Mouse (Mus musculus) lung, embryonic 15.5 days (tissue): ENCODE measurements at regions not wholly inside any gene's neighbourhood (a gene's known extent, or its start where the extent isn't known, plus 50 kb on each side); places are given as distances from the start of the nearest gene placed in this dataset.

Experiments used
- ATAC-seq: fragments of 200-750 bp; cut with Nextera tagmentation; 2 replicates; pipeline ENCODE4 v1.8.0; 2017; ENCODE audit warnings: moderate number of reproducible peaks, borderline replicate concordance; ENCODE audit not compliant: low FRiP score, low TSS enrichment; ENCODE audit errors: extremely low read depth
- H3K27ac ChIP-seq: fragments of 300-500 bp; sonication (generic); 2 replicates; pipeline ENCODE4 v1.5.1; 2015; ENCODE audit warnings: moderate library complexity, mild to moderate bottlenecking, inconsistent platforms
- H3K27me3 ChIP-seq: fragments of 300-500 bp; sonication (generic); 2 replicates; pipeline ENCODE4 v1.6.1; 2015; ENCODE audit warnings: inconsistent platforms
- H3K36me3 ChIP-seq: fragments of 300-500 bp; sonication (generic); 2 replicates; pipeline ENCODE4 v1.6.1; 2015; ENCODE audit warnings: inconsistent platforms
- H3K4me1 ChIP-seq: fragments of 300-500 bp; sonication (generic); 2 replicates; pipeline ENCODE4 v1.6.1; 2015; ENCODE audit warnings: inconsistent platforms
- H3K4me2 ChIP-seq: fragments of 300-500 bp; sonication (generic); 2 replicates; pipeline ENCODE4 v1.6.1; 2015; ENCODE audit warnings: inconsistent platforms, mild to moderate bottlenecking, moderate library complexity
- H3K4me3 ChIP-seq: fragments of 300-500 bp; sonication (generic); 2 replicates; pipeline ENCODE4 v1.5.1; 2015; ENCODE audit warnings: mild to moderate bottlenecking, inconsistent platforms
- H3K9ac ChIP-seq: fragments of 300-500 bp; sonication (generic); 2 replicates; pipeline ENCODE4 v1.6.1; 2015; ENCODE audit warnings: inconsistent platforms
- H3K9me3 ChIP-seq: fragments of 300-500 bp; sonication (generic); 2 replicates; pipeline ENCODE4 v1.6.1; 2016; ENCODE audit warnings: inconsistent platforms
- WGBS: fragments of 180-500 bp; shearing (Covaris S2); methylation state at CpG from one replicate; pipeline ENCODE4 v1.1.7; 2015; 5-methylcytosine and 5-hydroxymethylcytosine counted together

DNA sequence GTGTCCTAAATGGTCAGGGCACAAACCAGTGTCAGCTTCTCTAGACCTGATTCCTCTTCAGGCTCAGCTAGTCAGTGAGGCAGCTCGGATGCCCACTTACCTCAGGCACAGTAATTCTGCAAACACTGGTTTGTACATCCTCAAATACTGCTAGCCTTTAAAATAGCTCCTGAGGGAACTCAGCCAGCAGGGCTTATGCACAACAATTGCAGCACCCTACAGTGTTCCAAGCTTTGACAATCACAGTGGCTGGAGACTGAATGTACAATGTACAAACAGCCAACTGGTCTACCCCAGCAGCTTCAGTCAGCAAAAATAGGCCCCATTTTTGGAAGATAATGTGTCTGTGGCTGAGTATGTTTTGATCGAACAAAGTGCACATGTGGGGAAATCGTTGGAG lies 129.6 kb downstream of the Rap2a start:
- Histone ChIP-seq H3K9me3 (no peaks in the 10 kb centered on the region), H3K4me3 (no peak overlapping the region), H3K36me3 (no peaks in the 10 kb centered on the region), H3K9ac (no peak overlapping the region), H3K27ac (no peak overlapping the region), H3K4me2 (no peak overlapping the region), H3K4me1 (no peaks in the 10 kb centered on the region), H3K27me3 (no peaks in the 10 kb centered on the region)
- ATAC-seq = no peak
- WGBS = 78% methylated on average over 3 of the region's 3 CpGs

DNA sequence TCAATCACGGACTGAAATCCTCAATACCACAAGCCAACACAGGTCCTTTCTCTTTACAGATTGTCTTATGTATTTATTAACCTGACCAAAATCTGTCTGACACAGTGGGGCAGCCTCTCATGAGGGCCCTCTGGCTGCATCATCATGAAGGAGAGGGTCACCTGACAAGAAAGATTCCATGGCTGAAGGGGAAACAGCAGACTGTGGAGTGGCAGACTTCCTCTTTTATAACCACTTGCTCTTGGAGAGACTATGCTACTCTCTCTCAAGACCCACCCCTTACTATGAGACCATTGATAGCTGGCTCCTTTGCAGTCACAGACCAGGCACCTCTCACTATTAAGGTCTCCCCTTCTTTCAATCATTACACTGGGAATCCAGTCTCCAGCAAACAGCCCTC lies 133.1 kb downstream of the Rap2a start:
- no peak overlapping the region for H3K4me2 ChIP-seq
- no peak for ATAC-seq
- WGBS = 93% methylated on average over 1 of the region's 1 CpGs

DNA sequence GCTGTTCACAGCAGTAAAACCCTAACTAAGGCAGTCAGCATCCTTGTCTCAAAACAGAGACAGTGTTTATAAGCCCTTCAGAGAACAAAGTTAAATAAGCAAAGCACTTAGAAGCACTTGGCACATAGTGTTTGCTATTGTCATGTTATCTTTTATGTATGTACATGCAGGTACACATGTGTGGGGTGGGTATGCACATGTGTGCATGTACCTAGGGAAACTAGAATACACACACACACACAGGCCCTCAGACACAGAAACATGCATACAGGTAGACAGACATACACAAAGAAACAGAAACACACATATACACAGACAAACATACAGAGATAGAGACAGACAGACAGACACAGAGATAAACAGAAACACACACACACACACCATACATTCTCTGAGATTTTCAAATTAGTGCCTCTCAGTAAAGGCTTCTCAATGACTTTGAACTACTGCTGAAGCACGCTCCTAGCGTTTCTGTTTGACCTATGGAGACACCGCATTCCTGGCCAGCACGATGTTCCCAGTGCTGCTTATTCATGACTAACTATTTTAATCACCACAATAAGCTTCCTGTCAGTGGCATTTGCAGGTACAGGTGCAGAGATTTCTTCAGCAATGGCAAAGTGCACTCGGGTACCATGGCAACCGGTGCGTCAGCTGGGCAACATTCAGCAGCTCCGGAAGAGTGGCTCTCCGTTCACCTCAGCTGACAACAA lies 148.1 kb downstream of the Rap2a start:
- Histone ChIP-seq H3K9me3 (no peaks in the 10 kb centered on the region), H3K36me3 (no peaks in the 10 kb centered on the region), H3K4me3 (no peak overlapping the region), H3K27me3 (no peaks in the 10 kb centered on the region), H3K27ac (no peak overlapping the region), H3K4me2 (no peak overlapping the region), H3K4me1 (no peaks in the 10 kb centered on the region), H3K9ac (no peak overlapping the region)
- 54% methylated on average over 9 of the region's 9 CpGs for WGBS
- no peak for ATAC-seq

More for the DNA sequence above, 133.1 kb downstream of the Rap2a start:
- Histone ChIP-seq H3K9ac (no peak overlapping the region), H3K4me1 (no peaks in the 10 kb centered on the region), H3K9me3 (no peaks in the 10 kb centered on the region), H3K27ac (no peak overlapping the region), H3K27me3 (no peaks in the 10 kb centered on the region), H3K36me3 (no peaks in the 10 kb centered on the region), H3K4me3 (no peak overlapping the region)

DNA sequence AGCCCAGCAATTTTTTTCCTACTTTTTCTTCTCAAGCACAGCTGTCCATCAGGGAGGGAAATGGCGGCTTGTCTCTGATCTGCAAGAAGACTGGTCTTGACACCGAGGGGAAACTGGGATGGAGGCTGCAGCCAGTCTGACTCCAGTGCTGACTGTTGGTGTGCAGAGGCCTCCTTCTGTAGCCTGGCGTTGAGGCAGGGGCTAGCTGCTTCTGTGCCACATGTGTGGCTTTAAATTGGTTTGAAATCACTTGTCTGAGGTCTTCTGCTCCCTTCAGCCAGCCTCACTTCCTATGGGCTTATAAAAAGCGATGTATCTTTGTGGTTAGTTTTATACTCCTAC lies 148.7 kb downstream of the Rap2a start:
- no peaks in the 10 kb centered on the region for H3K4me1 ChIP-seq
- 65% methylated on average over 4 of the region's 4 CpGs for WGBS
- no peaks in the 10 kb centered on the region for H3K36me3 ChIP-seq
- no peak overlapping the region for H3K9ac ChIP-seq
- no peaks in the 10 kb centered on the region for H3K9me3 ChIP-seq
- no peak overlapping the region for H3K4me2 ChIP-seq
- no peak overlapping the region for H3K4me3 ChIP-seq
- ATAC-seq = no peak
- no peaks in the 10 kb centered on the region for H3K27me3 ChIP-seq
- H3K27ac ChIP-seq = no peak overlapping the region

DNA sequence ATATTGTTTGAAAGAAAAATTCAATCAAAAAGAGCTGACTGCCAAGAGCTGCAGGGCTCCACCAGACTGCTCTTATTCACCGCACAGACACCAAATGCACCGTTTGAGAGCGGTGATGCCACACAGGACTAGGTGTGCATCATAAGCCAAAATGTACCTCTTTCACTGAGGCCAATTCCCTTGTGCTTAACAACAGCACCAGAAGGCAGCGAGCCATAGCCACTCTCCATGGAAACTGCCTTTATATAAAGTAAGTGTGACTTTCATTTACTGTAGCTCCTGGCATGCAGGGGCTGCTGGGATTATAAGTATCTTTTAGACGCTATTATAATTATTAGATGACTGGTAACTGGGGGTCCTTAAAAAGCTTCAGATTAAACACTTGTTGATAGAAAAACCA lies 154.5 kb downstream of the Rap2a start:
- no peak for ATAC-seq
- Histone ChIP-seq H3K27me3 (no peaks in the 10 kb centered on the region), H3K9ac (no peak overlapping the region), H3K4me2 (no peak overlapping the region), H3K9me3 (no peaks in the 10 kb centered on the region), H3K4me1 (0 out of 2 replicates have a peak, but pooled peaks cover 7% of the 10 kb centered on the region), H3K36me3 (no peaks in the 10 kb centered on the region), H3K4me3 (no peak overlapping the region), H3K27ac (no peak overlapping the region)
- 90% methylated on average over 5 of the region's 5 CpGs for WGBS

DNA sequence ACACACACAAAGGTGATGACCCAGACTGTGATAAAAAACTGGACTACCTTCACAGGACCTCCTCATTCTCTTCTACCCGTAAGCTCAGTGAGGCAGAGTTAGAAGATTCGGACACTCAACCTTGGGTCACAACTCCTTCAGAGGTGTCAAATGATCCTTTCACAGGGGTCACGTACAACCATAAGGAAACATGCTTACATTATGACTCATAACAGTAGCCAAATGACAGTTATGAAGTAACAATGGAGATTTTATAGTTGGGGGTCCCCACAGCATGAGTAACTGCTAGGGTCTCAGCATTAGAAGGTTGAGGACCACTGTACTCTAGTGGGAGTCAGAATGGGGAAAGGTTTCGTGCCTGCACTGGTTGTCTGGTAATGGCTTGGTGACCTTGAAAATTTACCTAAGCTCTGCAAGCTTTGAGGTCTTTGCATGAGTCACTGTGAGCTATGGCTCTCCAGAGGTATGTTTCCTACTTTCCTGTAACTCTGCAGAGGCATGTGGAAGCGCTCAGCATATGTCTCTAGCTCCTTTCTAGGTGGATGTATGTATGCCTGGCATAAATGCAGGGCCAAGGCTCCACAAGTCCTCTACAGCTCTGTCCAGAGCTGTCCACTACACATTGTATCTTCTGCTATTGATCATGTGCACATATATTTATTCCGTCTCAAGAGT lies 158.6 kb downstream of the Rap2a start:
- Histone ChIP-seq H3K27me3 (no peaks in the 10 kb centered on the region), H3K27ac (no peak overlapping the region), H3K4me1 (0 out of 2 replicates have a peak, but pooled peaks cover 7% of the 10 kb centered on the region), H3K4me2 (no peak overlapping the region), H3K9me3 (no peaks in the 10 kb centered on the region), H3K9ac (no peak overlapping the region), H3K4me3 (no peak overlapping the region), H3K36me3 (no peaks in the 10 kb centered on the region)
- WGBS = 87% methylated on average over 6 of the region's 6 CpGs
- no peak for ATAC-seq

DNA sequence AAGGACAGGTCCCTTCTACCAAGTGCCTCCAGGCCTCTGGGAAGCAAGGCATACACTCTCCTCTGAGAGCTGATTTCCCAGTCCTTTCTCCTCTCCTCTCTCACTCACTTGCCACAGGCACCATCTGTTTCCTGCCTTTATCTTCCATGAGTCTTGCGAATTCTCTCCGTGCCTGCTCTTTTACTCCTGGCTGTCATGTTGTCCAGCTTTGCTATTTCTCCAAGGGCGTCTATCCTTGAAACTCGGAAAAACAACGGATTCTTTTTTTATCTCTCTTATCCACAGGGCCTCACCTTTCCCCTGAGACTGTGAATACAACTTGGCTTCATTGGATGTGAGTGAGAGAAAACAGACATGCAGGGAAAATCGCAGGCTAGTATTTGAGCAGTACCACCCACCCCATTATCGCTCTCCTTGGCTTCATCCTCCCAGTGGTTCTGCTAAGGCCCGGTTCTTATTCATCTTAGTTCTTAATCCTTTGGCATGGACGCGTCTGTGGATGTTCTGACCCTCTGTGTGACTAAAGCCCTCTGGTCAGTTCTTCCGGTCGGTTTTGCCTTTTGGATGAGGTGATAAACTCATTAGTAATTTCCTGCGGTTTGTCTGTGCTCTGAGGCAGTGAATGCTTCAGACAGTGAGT lies 159.4 kb downstream of the Rap2a start:
- peak; percentile 27; the same call in 1 of the 2 replicates for ATAC-seq
- Histone ChIP-seq H3K4me1 (0 out of 2 replicates have a peak, but pooled peaks cover 7% of the 10 kb centered on the region), H3K4me3 (no peak overlapping the region), H3K9me3 (no peaks in the 10 kb centered on the region), H3K27ac (no peak overlapping the region), H3K27me3 (no peaks in the 10 kb centered on the region), H3K36me3 (no peaks in the 10 kb centered on the region), H3K4me2 (no peak overlapping the region), H3K9ac (no peak overlapping the region)
- WGBS = 36% methylated on average over 13 of the region's 13 CpGs

DNA sequence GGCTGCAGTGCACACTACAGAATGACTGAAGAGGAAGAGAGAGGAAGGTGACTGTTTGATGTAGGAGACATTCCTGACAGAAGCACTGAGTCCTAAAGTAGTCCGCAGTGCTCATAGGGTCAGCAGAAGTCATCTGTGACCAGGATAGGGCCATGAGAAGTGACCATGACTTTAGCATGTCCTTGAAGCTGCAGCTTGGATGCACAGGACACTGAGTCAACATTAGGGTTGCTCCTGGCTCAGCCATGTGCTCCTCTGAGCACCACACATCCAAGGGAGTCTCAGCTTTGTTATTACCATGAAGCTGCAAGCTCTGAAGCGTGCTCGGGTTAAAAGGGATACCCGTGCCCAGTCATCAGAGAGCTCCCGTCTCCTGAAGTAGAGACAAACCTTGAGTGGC lies 164.3 kb downstream of the Rap2a start:
- Histone ChIP-seq H3K27me3 (no peaks in the 10 kb centered on the region), H3K4me3 (no peak overlapping the region)
- WGBS = 88% methylated on average over 5 of the region's 5 CpGs

DNA sequence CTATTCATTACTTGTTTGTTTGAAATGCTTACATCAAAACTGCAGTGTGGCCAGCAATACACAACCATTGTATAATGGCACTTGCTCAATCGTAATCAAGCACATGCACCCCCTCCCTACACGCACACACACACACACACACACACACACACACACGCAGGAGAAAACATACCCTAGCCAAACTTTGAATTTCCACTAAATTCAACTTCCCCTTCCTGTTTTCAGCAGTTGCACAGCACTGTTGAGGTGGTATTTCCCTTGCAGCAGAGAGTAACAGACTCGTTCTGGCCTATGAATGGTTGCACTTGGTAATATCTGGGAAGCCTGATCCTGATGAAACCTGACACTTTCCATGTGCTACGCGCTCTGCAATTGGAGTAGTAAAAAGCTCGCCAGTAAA lies 173.8 kb downstream of the Rap2a start:
- WGBS = 79% methylated on average over 7 of the region's 7 CpGs

More for the DNA sequence above, 164.3 kb downstream of the Rap2a start:
- no peak overlapping the region for H3K4me2 ChIP-seq
- no peak overlapping the region for H3K9ac ChIP-seq
- H3K9me3 ChIP-seq = no peaks in the 10 kb centered on the region
- H3K36me3 ChIP-seq = no peaks in the 10 kb centered on the region
- ATAC-seq = no peak
- no peaks in the 10 kb centered on the region for H3K4me1 ChIP-seq
- H3K27ac ChIP-seq = no peak overlapping the region

DNA sequence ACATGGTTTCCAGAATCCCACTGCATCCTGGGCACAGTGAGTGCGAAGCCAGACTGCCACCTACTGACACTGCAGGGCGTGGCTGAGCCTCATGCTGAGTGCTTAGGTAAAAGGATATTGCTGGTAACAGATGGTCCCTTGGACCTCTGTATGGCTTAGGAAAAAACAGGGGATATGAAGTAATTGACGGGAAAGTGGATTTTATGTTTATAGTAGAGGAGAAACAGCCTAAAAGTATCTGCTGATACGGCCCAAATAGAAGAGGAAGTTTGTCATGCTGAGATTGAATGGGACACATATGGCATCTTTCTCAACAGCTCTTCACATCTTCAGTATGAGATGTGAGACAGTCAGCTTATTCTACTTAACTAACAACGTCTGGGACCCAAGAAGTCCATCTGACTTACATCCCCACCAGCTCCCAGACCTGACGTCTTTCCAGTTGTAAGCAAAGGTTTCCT lies 182.1 kb downstream of the Rap2a start:
- 37% methylated on average over 6 of the region's 6 CpGs for WGBS
- H3K4me2 ChIP-seq = no peak overlapping the region
- no peaks in the 10 kb centered on the region for H3K36me3 ChIP-seq
- no peaks in the 10 kb centered on the region for H3K27me3 ChIP-seq
- H3K9me3 ChIP-seq = no peaks in the 10 kb centered on the region
- H3K9ac ChIP-seq = no peak overlapping the region
- H3K4me3 ChIP-seq = no peak overlapping the region
- peaks cover 21% of the 10 kb centered on the region for H3K4me1 ChIP-seq
- H3K27ac ChIP-seq = peak overlapping the region; percentile 82
- ATAC-seq = peak; percentile 92

More for the DNA sequence above, 173.8 kb downstream of the Rap2a start:
- Histone ChIP-seq H3K9ac (no peak overlapping the region), H3K36me3 (no peaks in the 10 kb centered on the region), H3K4me2 (no peak overlapping the region), H3K9me3 (no peaks in the 10 kb centered on the region), H3K4me1 (no peaks in the 10 kb centered on the region), H3K27ac (no peak overlapping the region), H3K4me3 (no peak overlapping the region), H3K27me3 (no peaks in the 10 kb centered on the region)
- no peak for ATAC-seq

DNA sequence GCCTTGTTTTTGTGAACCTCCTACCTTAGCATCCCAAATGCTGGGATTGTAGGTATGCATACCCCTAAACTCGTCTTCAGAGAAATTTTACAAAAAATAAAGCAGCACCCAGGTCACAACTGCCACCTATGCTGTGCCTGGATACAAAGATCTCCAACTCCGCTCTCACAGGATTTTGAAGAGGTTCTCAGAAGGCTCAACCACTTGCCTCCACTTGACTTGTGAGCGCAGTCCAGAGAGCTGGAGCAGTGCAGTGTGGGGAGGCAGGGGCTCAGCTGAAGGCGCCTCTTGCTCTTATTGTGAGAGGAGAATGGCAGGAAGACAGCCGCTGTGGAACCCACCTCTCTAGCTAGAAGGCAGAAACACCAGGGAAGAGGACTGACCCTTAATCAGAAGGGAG lies 182.9 kb downstream of the Rap2a start:
- 52% methylated on average over 5 of the region's 5 CpGs for WGBS

DNA sequence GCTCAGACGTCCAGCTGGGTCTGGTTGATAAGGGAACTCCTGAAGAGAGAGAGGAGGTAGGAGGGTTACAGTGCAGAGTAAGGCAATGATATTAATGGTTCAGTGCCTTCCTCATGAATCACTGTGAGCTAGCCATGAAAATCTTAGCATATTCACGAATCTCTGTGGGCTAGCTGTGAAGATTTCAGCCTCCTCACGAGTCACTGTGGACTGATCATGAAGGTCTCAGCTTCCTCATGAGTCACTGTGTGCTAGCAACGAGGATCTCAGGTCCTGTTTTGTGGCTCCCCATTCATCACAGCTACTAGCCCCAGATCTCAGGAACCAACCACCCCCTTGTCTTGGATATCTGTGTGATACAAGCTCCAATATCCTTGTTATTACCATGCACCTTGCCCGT lies 191.4 kb downstream of the Rap2a start:
- H3K36me3 ChIP-seq = no peaks in the 10 kb centered on the region
- H3K4me3 ChIP-seq = no peak overlapping the region
- no peaks in the 10 kb centered on the region for H3K9me3 ChIP-seq
- H3K4me1 ChIP-seq = no peaks in the 10 kb centered on the region
- no peaks in the 10 kb centered on the region for H3K27me3 ChIP-seq
- no peak overlapping the region for H3K4me2 ChIP-seq
- no peak for ATAC-seq
- WGBS = 69% methylated on average over 5 of the region's 5 CpGs
- no peak overlapping the region for H3K27ac ChIP-seq
- no peak overlapping the region for H3K9ac ChIP-seq

More for the DNA sequence above, 182.9 kb downstream of the Rap2a start:
- Histone ChIP-seq H3K9me3 (no peaks in the 10 kb centered on the region), H3K27ac (peak overlapping the region; percentile 82), H3K9ac (no peak overlapping the region), H3K4me1 (peaks cover 21% of the 10 kb centered on the region), H3K4me3 (no peak overlapping the region), H3K4me2 (no peak overlapping the region), H3K27me3 (no peaks in the 10 kb centered on the region), H3K36me3 (no peaks in the 10 kb centered on the region)
- ATAC-seq = no peak
